Mouse (Mus musculus): Measurements from ENCODE around the gene Slk.
A peak's percentile ranks its signal among the peaks of the same experiment; 100 is the strongest.

The Slk gene

DNA sequence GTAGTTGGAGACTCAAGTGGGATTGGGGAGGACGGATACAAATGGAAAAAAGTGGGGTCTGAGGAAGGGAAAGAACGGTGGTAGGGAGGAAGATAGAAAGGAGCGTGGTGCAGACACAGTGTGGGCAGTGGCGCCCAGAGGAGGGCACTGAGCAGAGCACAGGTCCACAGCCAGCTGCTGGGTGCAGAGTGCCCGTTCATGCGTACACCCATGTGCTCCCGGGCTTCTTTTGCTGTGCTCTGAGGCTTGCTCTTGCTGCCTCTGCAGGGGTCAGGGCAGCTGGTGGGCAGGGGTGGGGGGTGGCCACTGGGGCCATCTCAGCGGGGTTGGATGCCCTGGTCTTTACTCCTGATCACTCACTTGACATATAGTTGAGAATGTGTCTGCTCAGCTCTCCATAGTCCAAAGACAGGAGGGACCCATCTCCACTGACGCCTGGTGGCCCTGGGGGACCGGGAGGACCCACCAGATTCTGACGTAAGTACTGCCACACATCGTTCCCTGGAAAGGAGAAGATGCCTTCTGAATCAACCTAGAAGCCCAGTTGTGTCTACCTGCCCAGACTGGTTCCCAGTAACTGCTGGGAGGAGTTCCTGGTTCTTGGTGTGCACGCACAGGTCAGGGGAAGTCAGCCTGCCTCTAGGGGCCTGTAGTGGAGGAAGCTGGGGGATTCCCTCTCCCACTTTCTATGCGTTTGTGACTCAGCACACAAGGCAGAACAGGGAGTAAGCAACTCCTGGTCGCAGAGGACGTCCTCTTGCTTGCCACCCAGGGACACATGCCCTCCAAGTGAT lies 71.1 kb downstream of the Slk start:
- DNase-seq (ENCODE audit: extremely low spot score, low read depth, low spot score): no peak

DNA sequence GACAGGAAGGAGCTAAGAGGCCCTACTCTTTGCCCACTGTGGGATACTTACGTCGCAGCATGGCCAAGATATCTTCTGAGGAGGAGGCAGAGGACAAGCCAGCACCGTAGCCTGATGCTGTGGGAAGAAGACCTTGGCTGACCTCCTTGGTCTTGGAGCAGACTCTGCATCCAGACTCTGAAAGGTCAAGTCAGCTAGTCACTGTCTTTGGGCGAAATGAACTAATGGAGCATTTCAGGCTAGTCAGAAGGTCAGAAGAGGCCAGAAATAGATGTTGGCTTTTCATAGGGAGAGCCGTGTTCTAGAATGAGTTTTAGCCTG lies 71.6 kb downstream of the Slk start:
- no peak for DNase-seq (ENCODE audit: extremely low spot score, low read depth, low spot score)

DNA sequence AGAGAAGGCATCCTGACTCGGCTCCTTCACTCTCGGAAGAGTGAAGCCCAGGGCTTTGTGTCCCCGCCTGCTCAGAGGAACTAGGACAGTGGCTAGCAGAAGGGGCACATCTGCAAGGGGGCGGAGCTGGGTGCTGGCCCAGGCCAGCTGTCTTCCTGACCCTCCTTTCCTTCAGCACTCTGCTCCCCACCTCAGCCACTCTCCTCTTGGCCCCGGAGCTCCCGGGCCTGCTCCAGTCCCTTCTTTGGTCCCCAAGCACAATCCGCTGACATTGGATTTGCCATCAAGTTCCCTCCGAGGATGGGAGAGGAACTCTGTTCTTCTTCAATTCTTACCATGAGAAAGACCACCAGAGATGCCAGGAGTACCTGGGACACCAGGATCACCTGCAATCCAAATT lies 72.8 kb downstream of the Slk start:
- DNase-seq (ENCODE audit: extremely low spot score, low read depth, low spot score): no peak

DNA sequence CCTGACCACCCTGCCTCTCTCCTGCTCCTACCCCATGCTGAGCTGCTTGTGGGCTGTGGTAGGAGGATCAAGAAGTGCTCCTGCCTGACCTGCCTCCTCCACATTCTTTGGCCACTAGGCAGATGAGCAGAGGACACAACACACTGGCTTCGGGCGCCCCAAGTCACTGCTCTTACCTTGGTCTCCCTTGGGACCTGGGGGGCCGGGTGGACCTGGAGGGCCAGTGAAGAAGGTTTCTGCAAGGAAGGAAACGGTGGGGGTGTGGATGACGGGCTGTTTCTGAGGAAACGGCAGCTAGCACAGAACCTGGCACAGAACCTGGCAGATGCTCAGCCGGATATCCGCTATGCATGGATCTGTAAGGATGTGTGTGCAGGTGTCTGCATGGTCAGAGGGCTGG lies 73.7 kb downstream of the Slk start:
- DNase-seq (ENCODE audit: extremely low spot score, low read depth, low spot score): no peak

DNA sequence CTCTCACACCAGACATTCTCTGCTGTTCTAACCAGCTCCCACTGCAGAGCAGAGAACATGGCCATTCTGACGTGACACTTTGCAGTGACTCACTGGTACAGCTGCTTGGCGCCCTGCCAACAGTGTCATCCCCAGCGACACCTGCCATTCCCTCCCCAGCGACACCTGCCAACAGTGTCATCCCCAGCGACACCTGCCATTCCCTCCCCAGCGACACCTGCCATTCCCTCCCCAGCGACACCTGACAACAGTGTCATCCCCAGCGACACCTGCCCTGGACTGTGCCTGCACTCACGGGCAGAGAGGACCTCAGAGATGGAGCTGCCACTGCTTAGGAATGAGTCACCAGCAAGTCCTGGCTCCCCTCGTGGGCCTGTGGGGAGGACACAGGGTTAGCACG lies 75.4 kb downstream of the Slk start:
- DNase-seq (ENCODE audit: extremely low spot score, low read depth, low spot score): no peak

DNA sequence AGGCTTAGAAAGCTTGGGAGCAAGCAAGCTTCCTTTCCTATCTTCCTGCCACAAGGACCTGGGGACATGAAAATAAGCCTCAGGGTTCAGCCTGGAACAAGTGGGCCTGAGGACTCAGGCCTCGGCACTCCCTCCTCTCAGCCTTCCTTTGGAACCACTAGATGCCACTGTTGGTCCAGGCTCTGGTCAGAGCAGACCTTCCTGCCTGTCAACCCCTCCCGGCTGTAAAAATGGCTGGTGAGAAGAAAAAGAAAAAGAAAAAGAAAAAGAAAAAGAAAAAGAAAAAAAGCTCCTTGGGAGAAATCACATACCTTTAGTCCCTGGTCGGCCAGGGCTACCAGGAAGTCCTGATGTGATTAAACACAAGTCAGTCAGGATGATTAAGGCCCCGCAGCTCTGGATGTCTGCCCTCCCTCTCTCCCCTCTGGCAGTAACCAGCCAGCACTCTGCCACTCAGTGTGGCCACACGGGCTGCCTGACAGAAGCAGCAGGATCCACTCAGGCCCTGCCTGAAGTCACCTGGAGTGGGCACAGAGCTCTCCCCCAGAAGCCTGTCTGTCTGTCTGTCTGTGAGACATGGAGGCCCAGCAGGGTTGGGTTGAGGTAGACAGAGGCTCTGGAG lies 79.5 kb downstream of the Slk start:
- DNase-seq (ENCODE audit: extremely low spot score, low read depth, low spot score): peak; percentile 12

DNA sequence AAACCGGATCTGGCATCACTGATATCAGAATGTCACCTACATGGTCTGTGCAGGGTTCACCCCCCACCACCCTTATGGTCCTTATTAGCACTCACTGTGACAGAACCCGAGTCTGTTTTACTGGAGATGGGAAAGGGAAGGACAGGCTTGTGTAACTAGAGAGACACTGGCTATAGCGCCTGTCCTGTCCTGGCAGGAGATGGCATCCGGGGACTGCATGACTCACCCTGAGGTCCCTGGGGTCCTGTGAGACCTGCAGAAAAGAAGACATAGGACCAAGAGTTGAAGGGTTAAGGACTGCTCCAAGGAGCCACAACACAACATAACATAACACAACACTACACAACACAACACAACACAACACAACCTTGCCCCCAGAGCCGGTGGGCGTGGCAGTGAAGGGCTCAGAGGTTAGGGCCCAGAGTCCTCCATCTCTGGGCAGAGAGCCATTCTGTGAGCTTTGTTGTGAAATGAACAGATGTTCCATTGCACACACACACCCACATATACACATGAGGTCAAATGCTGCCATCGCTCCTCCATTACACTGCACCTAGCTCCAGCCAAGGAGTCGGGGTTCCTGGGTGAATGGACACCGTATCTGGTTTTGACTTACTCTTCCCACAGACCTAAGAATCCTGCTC lies 80.4 kb downstream of the Slk start:
- no peak for DNase-seq (ENCODE audit: extremely low spot score, low read depth, low spot score)

DNA sequence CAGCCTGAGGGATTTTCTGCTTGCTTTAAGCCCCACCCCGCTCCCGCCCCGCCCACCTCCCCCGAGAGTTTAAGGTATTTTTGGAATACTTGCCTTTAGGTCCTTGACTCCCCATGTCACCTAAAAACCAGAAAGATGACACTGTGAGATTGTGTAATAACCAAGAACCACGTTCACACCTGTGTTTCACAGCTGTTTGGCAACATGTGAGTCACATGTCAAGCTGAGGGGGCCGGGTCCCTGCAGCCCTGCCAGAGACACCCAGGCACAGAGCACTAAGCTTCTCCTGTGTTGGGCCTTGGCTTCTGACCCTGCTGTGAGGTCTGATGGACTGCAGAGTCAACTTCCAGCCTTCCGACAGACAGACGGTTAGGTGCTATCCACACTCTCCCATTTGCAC lies 88.1 kb downstream of the Slk start:
- DNase-seq (ENCODE audit: extremely low spot score, low read depth, low spot score): no peak

DNA sequence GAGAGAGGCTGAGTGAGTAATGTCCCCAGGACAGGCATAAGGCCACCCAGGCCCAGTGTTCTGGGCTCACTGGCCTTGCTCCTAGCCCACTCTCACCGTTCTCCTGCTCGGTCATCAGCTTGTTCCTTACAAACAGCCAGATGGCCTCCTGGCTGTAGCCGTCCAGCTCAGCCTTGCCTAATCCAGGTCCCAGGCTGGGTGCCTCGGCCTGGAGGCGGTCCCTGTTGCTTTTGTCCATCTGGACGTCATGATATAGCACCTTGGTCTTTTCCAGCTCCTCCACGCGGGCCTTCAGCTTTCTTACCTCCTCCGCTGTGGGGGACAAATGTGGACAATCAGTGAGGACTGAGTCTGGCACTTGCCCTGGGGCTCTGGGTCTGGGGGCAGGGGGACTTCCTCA lies 88.9 kb downstream of the Slk start:
- no peak for DNase-seq (ENCODE audit: extremely low spot score, low read depth, low spot score)

DNA sequence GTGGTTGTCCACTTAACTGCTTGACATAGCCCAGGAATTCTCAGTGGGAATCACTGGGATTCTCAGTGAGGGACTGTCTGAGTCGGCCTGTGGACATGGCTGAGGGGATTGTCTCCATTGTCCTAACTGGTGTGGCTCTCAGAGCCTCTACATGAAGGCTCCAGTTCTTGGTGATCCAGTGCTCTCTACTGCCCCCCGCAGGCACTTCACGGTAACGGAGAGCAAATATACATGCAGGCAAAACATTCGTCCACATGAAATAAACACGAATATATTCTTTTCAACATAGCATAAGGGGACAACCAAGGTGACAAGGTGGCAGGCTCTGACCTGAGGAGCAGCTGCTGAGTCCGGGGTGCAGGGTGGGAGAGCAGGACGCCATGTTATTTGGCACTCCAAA lies 94.9 kb downstream of the Slk start:
- DNase-seq (ENCODE audit: extremely low spot score, low read depth, low spot score): no peak

DNA sequence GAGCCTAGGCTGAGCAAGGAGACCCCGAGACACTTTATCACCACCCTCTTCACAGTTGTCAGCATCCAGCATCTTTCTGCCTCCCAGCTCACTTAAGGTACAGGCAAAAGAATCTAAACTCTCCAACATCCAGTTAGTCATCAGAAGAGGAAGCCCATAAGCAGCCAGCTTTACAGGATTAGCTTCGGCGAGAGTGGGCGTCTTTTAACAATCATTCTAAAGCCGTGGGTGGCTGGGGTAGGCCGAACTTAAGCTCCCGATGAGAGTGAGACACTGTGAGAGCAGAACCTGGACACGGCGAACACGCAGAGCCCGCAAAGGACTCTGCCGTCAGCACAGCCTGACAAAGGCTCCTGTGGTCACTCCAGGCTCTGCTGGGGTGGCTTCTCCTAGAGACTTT lies 99.2 kb downstream of the Slk start:
- DNase-seq (ENCODE audit: extremely low spot score, low read depth, low spot score): no peak

DNA sequence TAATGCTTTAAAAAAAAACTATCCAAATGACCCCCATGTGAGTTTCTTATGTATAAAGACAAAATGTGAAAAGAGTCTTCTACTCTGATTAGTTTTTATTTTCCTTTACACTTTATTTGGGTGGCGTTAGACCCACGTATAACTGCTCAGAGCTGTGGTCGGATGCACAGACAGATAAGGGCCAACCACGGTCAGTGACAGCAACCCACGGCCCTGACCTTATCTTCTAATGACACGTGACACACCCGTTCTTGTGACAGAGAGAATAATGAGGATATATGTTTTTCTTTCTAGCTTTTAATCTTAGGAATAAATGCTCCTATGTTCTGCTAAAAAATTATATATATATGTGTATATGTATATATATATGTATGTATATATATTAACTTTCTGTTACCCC lies 110.1 kb downstream of the Slk start:
- no peak for DNase-seq (ENCODE audit: extremely low spot score, low read depth, low spot score)

DNA sequence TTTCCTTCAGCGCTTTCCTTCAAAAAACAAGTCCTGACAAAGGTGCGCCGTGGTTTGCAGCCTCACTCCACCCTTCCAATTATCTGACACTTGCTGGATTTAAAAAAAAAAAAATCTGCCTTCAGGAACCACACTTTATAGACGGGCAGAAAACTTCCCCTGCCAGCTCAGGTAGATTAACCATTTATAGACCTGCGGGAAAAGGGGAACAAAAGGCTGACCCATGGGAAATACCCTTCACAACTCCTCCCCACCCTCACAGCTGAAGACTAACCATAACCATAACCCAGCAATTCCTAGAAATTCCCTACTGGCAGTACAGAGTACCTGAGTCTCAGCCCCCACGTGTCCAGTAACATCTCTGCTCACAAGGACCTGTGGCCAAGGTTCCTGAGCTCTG lies 112.5 kb downstream of the Slk start, which contains the start of gene Col17a1:
Gene Col17a1, minus strand, starts transcription at position 101 of the 400 bp plus-strand sequence.
- no peak for DNase-seq (ENCODE audit: extremely low spot score, low read depth, low spot score)

Measured in hindlimb bud, embryonic 11.5 days (tissue).